Mouse (Mus musculus) spleen, adult 12 weeks (tissue): ENCODE measurements around the gene Ints2.
"Not testable (repeated sequence)": the region's sequence is repeated elsewhere in the genome, so short reads cannot be mapped to it uniquely, and the experiment has no call there.

Experiments
- DNase-seq: peaks from one replicate; pipeline ENCODE4 v3.0.0; 2022; ENCODE audit warnings: low spot score

The Ints2 gene

DNA sequence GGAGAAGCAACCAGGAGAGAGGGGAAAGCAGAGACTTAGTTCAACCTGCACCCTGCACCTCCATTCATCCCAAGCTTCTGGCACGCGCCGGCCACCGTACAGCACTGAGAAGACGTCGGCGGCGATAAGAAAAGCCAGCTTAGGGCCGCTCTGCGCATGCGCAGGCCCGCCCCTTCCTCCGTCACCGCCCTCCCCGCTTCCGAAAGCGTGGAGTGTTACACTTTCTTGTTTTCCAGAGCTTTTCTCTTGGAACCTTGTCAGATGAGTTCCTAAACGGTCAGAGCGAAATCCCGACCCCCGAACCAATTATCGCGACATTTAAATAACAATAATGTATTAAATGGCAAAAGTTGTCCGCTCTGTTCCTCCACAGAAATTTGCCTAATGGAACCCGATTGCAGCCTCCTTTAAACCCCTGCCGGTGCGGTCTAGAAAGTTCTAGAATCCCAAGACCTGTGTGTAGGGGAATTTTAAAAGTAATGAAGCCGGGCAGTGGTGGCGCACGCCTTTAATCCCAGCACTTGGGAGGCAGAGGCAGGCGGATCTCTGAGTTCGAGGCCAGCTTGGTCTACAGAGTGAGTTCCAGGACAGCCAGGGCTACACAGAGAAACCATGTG is at the start of gene Ints2:
TSS of gene Ints2 (minus strand) at position 116 of the 617 bp plus-strand sequence.
- peak; percentile 88 for DNase-seq

DNA sequence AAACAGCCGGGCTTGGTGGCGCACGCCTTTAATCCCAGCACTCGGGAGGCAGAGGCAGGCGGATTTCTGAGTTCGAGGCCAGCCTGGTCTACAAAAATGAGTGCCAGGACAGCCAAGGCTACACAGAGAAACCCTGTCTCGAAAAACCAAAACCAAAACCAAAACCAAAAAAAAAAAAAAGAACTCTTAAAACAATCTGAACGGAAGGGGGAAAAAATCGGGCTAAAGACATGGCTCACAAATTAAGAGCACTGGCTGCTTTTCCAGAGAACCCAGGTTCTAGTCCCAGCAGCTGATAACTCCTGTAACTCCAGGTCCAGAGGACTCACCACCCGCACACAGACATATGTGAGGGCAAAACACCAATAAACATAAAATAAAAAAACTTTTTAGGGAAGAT is 34.8 kb upstream of the Ints2 start:
- DNase-seq: not testable (repeated sequence)

DNA sequence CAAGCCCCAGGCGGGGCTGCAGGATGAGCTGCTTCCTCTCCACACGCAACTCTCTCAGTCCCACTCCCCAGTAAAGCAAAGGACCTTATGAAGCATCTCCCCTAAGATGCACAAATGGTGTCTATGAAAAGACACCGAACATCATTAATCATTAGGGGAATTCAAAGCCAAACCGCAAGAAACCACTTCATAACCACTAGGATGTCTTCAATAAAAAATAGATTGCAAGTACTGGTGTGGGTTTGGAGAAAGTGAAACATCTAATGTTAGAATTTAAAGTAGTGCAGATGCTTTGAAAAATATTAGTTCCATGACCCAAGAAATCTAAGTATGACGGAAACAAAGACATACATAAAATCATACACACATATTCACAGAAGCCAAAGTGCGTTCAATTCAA is 34.3 kb upstream of the Ints2 start:
- no peak for DNase-seq

DNA sequence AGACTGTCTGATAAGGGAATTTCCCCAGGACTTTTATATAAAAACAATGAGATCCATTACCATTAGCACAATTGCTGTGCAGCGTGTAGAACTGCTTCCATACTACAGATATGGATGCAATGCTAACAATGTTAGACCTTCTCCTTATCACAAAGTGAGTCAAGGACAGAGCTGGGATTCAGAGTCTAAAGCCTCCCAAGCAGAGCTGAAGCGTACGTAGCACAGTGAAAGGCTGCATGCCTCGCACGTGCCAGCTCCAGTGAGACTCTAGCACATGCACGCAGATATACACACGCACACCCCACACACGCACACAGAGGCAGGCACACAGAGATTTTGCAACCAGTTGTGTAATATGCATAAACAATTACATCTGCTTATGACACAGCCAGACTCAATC is 28.4 kb upstream of the Ints2 start:
- DNase-seq: no peak

DNA sequence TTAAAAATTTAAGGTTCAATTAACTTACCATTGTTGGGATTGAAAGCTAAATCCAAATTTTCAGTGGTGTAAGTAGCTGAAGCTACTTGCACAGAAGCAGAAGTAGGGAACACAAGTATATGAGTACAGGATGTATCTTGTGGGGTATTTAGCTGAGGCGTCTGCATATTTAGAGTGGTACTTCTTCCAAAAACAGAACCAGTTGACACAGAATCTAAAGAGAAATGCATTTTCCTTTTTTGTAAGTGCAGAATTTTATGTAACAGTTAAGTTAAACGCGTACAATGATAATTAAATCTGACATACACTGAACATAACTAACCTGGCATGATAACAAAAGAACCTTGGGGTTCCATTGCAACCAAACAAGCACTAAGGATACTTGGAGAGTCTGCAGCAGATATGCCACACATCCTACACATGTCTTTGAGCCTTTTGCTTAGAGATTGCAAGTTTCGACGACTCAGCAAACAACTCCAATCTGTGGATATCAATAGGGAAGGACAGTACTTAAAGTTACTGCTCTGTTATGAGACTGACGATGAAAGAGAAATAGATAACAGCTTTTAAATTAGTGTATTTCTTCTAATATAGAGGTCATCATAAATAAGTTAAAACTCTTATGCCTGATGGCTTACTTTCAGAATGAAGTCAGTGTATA is 21.2 kb upstream of the Ints2 start:
- DNase-seq: no peak

DNA sequence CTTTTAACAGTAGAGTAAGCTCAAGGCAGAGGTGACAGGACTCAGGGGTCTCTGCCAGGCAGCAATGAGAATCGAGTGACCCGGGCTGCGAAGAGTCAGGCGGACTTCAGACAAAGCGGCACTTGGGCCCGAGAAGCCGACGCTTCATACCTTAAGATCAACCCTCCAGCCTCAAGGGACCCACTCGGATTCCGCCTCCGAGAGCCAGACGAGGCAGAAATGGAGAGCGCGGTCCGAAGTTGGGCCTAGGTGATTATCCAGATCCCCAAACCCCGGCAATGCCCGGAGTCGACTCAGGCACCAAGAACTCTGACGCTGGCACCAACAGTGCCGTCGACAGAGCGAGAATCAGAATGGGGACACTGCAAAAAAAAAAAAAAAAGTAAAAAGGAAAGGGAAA is 321 bp downstream of the Ints2 start:
- DNase-seq: no peak

DNA sequence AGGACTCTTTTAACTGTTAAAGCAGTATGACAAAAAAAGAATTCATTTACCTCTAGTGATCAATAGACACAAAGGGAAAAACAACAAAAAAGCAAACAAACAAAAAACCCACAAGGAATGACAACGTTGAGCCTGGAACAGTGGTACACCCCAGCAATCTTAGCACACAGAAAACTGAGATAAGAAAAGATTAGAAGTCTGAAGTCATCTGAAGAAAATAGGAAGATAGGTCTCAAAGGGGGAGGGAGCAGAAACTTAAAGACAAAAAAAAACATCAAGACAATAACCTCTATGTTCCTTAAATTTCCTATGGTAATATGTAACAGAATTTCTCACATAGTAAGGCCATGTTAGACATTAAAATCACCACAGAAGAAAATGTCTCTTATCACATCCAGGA is 4.0 kb downstream of the Ints2 start:
- DNase-seq: no peak

DNA sequence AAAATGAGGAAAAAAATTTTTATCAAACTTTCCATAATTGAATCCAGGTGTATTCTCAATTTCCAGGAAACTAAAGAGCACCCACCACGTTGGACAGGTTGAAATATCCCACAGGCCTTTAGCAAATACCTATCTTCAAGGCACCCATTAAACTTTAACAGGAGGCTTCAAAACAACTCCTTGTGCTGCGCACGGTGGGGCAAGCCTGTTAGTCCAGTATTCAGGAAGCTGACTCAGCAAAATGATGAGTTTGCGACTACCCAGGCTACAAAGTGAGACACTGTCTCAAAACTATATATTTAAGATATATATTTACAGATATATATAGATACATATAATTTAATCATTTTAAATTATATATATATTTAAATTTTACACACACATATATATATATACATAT is 24.9 kb downstream of the Ints2 start:
- DNase-seq: no peak

DNA sequence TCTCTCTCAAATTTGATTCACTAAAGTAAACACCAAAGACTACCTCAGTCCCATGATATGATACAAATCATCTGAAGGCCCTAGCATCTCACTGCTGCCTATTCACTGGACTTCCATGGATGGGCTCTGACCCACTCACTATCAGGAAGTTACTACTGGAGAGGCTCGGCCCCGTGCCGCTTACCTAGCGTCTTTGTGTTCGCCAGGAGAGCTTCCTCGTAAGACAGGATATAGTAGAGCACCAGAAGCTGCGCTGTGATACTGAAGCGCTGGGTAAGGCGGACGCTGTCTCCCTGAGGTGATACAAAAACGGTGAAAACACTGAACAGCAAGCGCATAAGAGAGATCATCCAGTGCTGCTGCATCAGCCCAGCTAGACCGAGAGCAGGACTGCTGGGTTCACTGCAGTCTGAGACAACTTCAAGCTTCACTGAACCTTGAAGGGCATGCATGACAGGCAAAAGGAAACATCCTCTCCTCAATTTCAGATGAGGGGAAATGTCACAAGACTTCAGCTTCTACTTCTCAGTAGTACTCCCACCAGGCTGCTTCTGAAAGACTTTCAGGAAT is 25.5 kb downstream of the Ints2 start:
- no peak for DNase-seq

DNA sequence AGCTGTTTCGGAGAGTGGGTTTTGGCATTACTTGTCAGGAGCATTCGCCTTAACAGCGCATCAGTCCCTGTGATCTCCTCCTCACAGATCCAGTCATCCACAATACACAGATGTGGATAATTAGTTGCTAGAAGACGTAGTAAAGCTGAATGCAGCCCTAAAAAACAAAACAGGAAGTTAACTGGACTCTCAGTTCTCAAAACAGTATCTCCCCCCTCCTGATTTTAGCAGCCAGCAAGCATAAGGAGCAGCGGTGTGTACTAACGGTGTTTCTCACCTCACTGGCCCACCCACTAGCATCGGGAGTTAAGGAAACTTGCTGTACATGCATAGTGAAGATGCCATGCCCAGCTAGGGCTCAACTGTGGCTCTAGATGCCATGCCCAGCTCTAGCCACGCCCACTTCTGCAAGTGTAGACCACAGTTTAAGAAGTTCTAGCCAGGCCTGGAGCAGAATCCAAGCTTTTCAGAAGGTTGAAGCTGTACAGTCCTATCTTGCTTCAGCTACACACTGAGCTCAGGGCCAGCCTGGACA is 30.7 kb downstream of the Ints2 start:
- no peak for DNase-seq

DNA sequence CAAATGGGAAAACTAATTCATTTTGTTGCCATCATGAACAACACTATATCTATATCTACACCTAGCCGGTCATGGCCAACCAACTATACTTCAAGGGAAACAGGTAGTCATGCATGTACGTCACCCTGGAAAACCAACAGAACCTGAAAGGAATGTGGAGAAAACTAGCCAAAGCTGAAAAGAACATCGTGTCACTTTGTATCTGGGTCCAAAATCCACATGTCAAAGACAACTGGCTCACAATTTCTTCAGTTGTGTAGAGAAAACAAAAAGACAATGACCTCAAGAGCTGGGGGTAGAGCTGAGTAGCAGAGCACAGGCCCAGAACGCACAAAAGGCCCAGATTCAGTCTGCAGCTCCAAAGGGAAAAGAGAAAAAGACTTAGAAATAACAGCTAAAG is 31.6 kb downstream of the Ints2 start:
- no peak for DNase-seq

DNA sequence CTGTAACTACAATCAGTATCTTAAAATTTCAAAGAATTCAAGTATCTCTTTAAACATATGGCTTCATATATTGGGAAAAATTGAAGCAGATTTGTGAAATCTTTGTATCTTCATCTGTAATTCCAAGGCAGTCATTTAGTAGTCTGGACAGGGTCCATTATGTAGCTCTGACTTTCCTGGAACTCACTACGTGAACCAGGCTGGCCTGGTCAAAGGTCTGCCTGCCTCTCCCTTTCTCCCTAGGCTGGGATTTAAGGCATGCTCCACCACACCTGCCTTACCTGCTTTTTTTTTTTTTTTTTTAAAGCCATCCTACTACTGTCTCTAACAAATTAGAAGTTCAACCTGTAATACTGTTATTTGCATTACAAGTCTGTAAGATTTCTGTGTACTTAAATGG is 45.6 kb downstream of the Ints2 start:
- no peak for DNase-seq

DNA sequence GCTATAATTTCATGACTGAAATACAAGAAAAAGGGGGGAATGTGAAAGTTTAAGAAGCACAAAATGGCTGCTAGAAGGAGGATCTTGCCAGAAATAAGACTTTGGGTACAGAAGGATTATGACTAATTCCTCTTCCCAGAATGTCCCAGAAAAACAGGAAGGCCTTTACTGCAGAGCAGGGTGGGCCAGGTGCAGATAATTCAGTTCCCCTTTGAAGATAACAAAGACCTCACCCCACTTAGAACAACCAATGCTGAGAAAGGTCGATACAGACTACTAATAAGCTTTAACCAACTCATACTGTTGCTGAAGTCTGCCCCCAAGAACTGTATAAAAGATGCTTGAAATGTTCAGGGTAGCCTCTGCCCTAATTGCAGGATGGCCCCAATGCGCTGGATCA is 48.3 kb downstream of the Ints2 start:
- DNase-seq: no peak

DNA sequence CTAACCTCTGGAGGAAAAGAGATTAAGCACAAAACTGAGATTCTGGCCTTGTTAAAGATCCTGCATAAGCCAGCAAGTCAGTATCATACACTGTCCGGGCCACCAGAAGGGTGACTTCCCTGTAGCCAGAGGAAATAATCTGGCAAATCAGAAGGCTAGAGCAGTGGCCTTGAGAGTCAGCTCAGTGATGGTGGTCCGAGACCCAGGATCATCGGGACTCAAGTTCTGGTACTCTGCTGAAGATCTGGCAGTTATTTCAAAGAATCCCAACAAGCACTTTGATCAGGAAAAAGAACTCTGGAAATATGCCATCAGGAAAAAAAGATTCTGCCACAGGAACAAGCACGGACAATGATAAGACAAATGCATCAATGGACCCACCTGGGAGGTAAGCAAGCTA is 51.5 kb downstream of the Ints2 start:
- DNase-seq: no peak

DNA sequence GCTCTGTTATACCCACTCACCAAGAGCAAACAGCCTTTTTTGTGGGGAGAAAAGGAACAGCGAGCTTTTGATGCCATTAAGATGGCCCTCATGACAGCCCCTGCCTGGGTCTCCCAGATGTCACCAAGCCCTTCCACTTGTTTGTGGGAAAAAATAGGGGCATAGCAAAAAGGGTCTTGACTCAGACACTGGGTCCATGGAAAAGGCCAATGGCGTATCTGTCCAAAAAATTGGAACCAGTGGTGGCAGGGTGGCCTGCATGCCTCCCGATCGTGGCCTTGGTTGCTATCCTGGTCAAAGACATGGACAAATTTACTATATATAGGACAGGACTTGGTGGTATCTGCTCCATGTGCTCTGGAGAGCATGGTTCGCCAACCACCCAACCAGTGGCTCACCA is 52.3 kb downstream of the Ints2 start:
- DNase-seq: no peak

DNA sequence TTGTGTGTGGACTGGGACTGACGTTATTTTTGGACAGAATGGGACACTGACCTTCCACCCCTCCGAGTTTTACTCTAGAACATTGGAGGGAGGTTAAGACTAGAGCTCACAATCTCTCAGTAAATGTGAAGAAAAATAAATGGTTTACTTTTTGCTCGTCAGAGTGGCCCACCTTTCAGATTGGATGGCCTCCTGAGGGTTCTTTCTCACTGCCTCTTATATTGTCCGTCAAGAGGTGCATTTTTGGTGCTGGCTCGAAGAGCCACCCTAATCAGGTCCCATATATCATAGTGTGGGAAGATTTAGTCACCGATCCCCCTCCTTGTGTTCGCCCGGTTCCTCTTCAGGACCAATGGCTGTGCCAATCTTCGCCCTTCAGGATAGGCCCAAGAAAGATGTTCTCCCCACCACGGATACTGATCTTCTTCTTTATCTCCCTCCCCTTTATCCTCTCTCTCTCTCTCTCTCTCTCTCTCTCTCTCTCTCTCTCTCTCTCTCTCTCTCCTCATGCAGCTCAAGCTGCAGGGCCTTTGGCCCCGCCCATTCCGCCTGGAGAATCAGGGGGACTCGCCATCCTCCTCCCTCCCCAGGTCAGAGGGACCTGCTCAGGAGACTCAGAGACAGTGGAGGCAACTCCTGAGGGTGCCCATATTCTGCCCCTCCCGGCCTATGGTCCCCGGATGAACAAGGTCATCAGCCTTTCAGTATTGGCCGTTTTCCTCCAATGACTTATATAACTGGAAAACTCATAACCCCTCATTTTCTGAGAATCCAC is 55.3 kb downstream of the Ints2 start:
- peak; percentile 32 for DNase-seq

DNA sequence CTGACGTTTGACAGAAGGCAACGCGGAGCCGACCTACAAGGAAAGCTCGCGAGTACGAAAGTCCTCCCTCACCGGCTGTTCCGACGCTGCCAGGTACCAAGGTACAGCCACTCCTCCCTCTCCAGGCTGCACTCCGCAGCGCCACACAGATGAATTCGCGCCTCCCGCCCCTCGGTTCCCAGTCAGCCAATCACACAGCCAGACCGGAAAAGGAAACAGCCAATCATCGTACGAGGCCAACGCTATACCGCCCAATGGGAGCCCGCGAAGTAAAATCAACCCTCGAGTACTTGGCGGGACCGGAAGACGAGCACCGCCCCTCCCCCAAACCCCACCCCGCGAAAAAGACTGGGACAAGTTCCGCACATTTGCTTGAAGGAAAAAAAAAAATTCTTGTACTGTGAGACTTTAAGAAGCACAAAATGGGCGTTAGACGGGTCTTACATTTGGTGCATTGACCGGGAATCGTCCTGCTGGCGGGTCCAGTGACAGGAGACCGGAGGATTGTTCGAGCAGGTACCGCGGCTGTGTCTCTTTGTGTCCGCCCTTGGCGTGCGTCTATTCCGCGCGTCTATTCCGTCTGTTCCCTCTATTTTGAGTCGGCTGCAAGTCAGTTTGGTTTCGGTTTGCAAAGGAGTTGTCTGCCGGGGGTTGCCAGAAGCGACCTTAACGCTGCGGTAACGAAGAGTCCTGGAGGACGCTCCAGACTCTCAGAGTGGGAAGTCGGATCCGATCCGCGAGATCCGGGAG is 56.2 kb downstream of the Ints2 start, which contains the start of gene Brip1:
TSS of gene Brip1 (minus strand) at position 157 of the 750 bp plus-strand sequence.
- DNase-seq: peak; percentile 94

DNA sequence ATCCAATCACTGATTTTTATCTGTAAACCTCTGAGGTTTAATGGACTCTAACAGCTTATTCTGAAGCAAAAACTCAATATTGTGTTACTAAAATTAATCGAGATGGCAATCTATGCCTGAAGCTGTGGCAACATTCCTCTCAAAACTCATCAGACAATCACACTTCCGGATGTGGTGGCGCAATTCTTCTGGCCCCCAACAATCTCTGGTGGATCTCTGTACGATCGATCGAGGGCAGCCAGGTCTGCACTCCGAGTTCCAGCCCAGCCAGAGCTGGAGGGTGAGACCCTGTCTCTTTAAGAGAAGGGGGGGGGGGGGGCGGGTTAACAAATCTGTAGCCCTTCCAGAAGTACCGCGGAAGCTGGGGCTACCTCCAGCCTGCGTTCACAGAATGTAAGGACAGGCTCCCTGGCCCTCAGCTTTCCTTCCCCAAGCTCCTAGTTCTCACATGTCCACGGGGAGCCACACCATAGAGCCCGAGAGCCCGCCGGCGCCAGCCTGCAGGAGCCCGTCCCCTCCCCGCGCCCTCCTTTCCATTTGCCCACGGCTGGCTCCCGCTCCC is 56.8 kb downstream of the Ints2 start:
- DNase-seq: no peak

DNA sequence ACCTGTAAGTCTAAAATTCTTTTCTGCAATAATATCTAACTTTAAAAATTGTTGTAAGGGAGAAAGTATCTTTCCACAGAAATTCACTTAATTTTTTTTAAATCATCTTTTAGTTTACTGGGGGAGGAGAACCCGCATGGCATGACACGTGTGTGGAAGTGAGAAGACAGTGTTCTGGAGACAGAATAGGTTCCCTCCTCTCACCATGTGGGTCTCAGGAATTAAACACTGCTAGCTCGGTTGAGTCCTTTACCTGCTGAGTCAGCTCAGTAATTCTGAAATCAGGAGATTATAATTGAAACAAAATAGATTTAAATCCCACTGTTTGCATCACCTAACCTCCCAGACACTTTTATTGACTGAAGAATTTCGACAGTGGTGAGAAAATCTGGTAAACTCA is 57.6 kb downstream of the Ints2 start:
- DNase-seq: no peak

DNA sequence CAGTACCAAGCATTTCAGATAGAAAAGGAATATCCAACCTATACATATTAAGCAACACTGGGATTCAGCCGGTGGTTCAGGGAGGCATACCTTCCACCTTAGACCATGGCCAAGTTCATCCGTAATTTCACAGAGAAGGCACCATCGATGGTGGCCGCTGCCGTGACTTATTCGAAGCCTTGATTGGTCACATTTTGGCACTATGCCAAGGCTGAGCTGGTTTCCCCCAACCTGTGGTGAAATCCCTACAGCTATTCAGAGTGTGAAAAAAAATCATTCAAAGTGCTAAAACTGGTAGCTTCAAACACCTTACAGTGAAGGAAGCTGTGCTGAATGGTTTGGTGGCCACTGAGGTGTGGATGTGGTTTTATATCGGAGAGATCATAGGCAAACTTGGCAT is 72.2 kb downstream of the Ints2 start:
- not testable (repeated sequence) for DNase-seq

DNA sequence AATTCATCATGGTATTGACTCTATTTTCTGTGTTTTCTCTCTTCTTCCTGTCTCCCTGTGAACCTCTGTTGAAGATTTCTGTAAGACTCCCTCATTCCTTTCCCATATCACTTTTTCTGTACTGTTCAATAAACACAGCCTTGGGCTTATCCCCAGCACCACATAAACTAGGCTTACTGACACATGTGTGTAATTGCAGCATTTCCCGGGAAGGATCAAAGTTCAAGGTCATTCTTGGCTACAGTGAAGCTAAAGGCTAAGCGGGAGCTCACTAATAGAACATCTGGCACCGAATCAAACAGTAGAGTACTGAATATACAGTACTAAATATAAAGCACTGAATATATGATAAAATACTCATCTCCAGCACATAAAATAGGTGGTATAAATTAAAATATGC is 81.5 kb downstream of the Ints2 start:
- DNase-seq: no peak

DNA sequence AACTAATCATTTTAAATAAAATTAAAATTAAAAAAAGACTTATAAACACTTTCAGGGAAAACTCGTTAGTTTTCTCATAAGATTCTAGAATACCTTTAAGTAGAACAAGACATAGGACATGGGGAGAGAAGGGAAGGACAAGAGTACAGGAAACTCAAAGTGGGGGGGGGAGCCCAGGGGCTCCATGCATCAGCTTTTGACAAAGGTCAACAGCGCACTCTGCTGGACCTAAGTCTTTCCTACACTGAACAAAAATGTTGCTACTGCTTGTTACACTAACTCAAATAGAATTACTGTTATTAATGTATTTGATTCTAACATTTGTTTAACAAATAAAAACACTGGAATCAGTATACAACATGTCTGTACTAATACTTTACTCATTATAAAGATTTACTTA is 83.2 kb downstream of the Ints2 start:
- DNase-seq: no peak
